Mouse (Mus musculus): ENCODE measurements around the gene Grin3b.

DNA sequence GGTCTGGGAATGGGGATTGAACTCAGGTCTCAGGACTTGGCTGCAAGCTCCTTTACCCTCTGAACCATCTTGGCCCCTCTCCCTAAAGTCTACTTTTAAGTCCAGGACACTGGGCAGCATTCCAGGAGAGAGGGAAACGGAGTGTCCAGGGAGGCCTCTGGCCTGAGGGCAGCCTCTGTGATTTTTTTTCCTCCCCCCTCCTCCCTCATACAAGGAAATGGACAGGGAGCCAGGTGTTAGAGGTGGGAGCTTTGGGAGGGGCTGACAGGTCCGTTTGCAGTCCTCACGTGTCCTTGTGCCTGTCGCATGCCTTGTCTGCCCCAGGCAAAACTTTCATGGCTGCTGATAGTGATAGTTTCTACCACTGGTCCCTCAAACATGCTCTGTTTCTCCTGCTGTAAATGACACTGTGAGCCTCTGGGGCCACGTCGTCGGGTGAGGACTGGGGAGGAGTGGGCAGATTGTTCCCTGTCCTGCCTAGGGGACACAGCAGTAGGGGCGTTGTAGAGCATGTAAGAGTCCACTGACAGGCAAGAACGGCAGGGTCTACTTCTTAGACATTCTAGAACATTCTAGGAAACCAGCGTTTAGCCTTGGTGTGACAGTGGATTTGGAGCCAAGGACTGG lies 34.1 kb upstream of the Grin3b start:
- TF ChIP-seq HCFC1 (IDR thresholded peaks at IDR 0.05; ENCODE audit: borderline replicate concordance, insufficient read depth, low read length) (no peak), ZNF384 (IDR thresholded peaks at IDR 0.05; ENCODE audit: low read depth, low read length) (no peak), ZC3H11A (IDR thresholded peaks at IDR 0.05; ENCODE audit: borderline replicate concordance, low read depth, low read length) (no peak), MAFK (IDR thresholded peaks at IDR 0.05; ENCODE audit: insufficient read depth, low read depth, low read length) (no peak), CHD2 (IDR thresholded peaks at IDR 0.05; ENCODE audit: low read depth, low read length) (no peak)
